Mouse (Mus musculus) hindbrain, postnatal 0 days (tissue): ENCODE results near the gene Itga2b. TPM values are rescaled to one million over a fixed set of nuclear protein-coding genes. Genes with fewer than 3 reads are reported as not detected.
A peak's percentile ranks its signal among the peaks of the same experiment; 100 is the strongest.

ENCODE experiments used
- ATAC-seq: fragments of 200-750 bp; cut with Nextera tagmentation; 2 replicates; pipeline ENCODE4 v1.8.0; 2017; ENCODE audit warnings: mild to moderate bottlenecking, moderate TSS enrichment, moderate library complexity
- DNase-seq: peaks from one replicate; pipeline ENCODE4 v3.0.0-alpha.2; 2015; ENCODE audit warnings: low spot score
- H3K27ac ChIP-seq: fragments of 300-500 bp; sonication (generic); 2 replicates; pipeline ENCODE4 v1.5.1; 2014; ENCODE audit warnings: mild to moderate bottlenecking
- H3K27me3 ChIP-seq: fragments of 300-500 bp; sonication (generic); 2 replicates; pipeline ENCODE4 v1.6.1; 2014; ENCODE audit warnings: low read length, mixed read lengths; ENCODE audit not compliant: insufficient read depth
- H3K36me3 ChIP-seq: fragments of 300-500 bp; sonication (generic); 2 replicates; pipeline ENCODE4 v1.6.1; 2014; ENCODE audit warnings: low read length, mixed read lengths; ENCODE audit not compliant: insufficient read depth
- H3K4me1 ChIP-seq: fragments of 300-500 bp; sonication (generic); 2 replicates; pipeline ENCODE4 v1.6.1; 2014; ENCODE audit warnings: antibody characterized with exemption, low read length, mixed read lengths; ENCODE audit not compliant: insufficient read depth
- H3K4me2 ChIP-seq: fragments of 300-500 bp; sonication (generic); 2 replicates; pipeline ENCODE4 v1.6.1; 2014; ENCODE audit warnings: low read depth, mild to moderate bottlenecking, low read length, moderate library complexity, mixed read lengths
- H3K4me3 ChIP-seq: fragments of 300-500 bp; sonication (generic); 2 replicates; pipeline ENCODE4 v1.5.1; 2014; ENCODE audit warnings: low read length
- H3K9ac ChIP-seq: fragments of 300-500 bp; sonication (generic); replicated peaks from 2 replicates; pipeline ENCODE4 v1.6.1; 2014; ENCODE audit warnings: mild to moderate bottlenecking, low read length, moderate library complexity, mixed read lengths
- H3K9me3 ChIP-seq: fragments of 300-500 bp; sonication (generic); 2 replicates; pipeline ENCODE4 v1.6.1; 2016; ENCODE audit warnings: low read length, mixed read lengths
- CTCF ChIP-seq: IDR thresholded peaks from 2 replicates; pipeline ENCODE4 v1.5.1; 2016; ENCODE audit warnings: antibody characterized with exemption, control low read depth, low read depth
- WGBS: fragments of 180-500 bp; shearing (Covaris S2); extraction: QIAGEN DNeasy Blood & Tissue Kit; methylation state at CpG from one replicate; pipeline ENCODE4 v1.1.7; 2014; 5-methylcytosine and 5-hydroxymethylcytosine counted together
- polyA plus RNA-seq: library from polyadenylated mRNA; unstranded; fragments of >200 nt; fragmentation: Nextera tagmentation; extraction: Ambion mirVana; gene quantifications from 2 replicates; pipeline ENCODE4 v1.2.1, GENCODE M21; 2015
- total RNA-seq: library from RNA; depleted of rRNA; stranded (reverse); fragments of >200 nt; gene quantifications from 2 replicates; pipeline ENCODE4 v1.2.3, GENCODE M21; 2014

Gene Itga2b
- total and polyA plus RNA-seq, 2 experiments from 2014 or later: 3.5 to 13.7 TPM

- ATAC-seq (no peak), DNase-seq (peak; percentile 36)
- 66% methylated on average over 6 of the region's 6 CpGs for WGBS
- Histone ChIP-seq H3K9me3 (no peaks in the 10 kb centered on the region), H3K4me1 (peaks cover 21% of the 10 kb centered on the region), H3K36me3 (peaks cover 17% of the 10 kb centered on the region), H3K4me3 (no peak overlapping the region), H3K4me2 (no peak overlapping the region), H3K9ac (0 out of 2 replicates have a peak overlapping the region, but pooled peaks have one; percentile 21), H3K27me3 (no peaks in the 10 kb centered on the region), H3K27ac (peak overlapping the region; percentile 32; the same call in 1 of the 2 replicates)
- TF ChIP-seq CTCF: no peak
Measured at GRCm38 (mm10) chr11:102432896-102433295, 37.0 kb downstream of the Itga2b start.

DNA sequence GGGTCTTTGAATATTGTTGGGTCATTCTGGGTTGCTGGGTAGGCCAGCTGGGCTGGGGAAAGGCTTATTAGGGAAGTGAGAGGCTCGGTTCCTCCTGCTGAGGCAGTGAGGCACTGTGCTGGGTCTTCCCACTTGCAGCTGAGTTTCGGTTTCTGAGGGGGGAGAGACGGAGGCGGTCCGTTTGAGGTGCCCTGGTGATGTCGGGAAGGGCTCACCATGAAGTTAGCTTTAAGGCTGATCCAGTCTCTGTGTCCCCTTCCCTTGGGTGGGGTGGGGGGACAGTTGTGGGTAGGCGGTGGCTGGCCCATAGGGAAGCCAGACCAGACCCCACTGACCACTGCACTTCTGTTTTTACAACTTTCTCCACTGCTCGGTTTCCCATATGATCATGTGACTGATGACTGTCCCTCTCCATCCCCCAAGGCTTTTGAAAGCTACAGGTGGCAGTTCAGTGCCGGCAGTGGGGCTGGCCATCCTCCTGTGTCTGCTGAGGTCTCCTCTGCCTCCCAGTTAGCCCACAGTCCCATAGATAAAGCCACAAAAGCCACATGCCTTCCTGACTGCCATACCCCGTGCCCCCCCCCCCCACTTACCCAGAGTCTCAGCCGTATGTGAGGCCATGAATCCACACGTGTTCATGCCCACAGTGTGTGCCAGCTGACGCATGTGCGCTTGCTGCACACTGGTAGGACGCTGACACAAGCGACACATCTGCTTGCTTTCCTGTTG lies 37.6 kb downstream of the Itga2b start:
- 47% methylated on average over 16 of the region's 16 CpGs for WGBS
- Histone ChIP-seq H3K4me3 (no peak overlapping the region), H3K9ac (no peak overlapping the region), H3K27me3 (no peaks in the 10 kb centered on the region), H3K9me3 (no peaks in the 10 kb centered on the region), H3K4me1 (peaks cover 16% of the 10 kb centered on the region), H3K36me3 (peaks cover 17% of the 10 kb centered on the region), H3K4me2 (no peak overlapping the region), H3K27ac (no peak overlapping the region)
- DNase-seq (no peak), ATAC-seq (no peak)
- TF ChIP-seq CTCF: no peak

DNA sequence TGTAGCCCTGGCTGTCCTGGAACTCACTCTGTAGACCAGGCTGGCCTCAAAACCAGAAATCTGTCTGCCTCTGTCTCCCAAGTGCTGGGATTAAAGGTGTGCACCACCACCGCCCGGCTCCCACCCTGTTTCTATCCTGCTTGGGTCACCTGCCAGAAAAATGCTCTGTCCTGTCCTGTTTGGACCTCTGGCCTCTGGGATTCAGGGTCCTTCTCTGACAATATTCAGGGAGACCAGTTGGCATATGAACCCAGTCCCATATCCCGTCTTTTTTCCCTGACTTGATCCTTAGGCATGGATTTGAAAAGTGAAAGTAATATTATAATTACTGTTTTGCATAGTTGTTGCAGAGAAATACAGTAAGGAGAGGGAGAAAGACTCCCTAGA lies 38.2 kb downstream of the Itga2b start:
- Histone ChIP-seq H3K27ac (no peak overlapping the region), H3K9ac (no peak overlapping the region), H3K9me3 (no peaks in the 10 kb centered on the region), H3K4me2 (no peak overlapping the region), H3K36me3 (peaks cover 17% of the 10 kb centered on the region), H3K27me3 (no peaks in the 10 kb centered on the region), H3K4me3 (no peak overlapping the region), H3K4me1 (peaks cover 16% of the 10 kb centered on the region)
- no peak for TF ChIP-seq CTCF
- DNase-seq (no peak), ATAC-seq (no peak)
- WGBS: 75% methylated on average over 3 of the region's 3 CpGs

DNA sequence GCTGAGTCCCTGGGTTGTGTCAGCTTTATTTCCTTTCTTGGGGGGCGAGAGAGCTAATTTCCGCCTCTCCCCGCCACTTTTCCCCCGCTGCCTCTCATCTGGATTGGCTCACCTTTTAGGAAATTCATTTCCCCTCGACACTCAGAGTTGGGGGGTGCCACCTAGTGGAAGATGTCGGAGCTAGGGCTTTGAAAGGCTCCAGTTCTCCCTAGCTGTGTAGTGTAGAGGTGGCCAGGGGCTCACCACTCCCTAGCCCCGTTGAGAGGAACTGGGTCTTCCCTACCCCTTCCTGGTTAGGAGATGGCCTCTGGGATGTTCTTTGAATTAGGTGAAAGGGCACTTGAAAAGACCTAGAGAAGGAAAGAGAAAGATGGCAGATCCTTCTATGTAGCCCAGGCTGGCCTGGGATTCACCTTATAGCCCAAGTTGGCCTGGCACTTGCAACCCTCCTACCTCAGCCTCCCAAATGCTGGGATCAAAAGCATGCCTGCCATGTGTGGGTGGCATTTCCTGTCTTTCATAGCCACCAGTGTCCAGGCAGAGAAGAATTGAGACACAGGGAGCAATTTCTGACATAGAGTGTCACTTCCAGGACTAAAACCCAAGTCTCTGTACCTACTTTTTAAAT lies 38.8 kb downstream of the Itga2b start:
- H3K27ac ChIP-seq: peak overlapping the region; percentile 70
- 0% methylated on average over 7 of the region's 7 CpGs for WGBS
- peak overlapping the region; percentile 92 for H3K4me2 ChIP-seq
- peaks cover 16% of the 10 kb centered on the region for H3K4me1 ChIP-seq
- peak; percentile 90 for DNase-seq
- no peaks in the 10 kb centered on the region for H3K9me3 ChIP-seq
- H3K4me3 ChIP-seq: peak overlapping the region; percentile 56
- peak; percentile 30; the same call in 1 of the 2 replicates for ATAC-seq
- H3K36me3 ChIP-seq: peaks cover 13% of the 10 kb centered on the region
- peak; percentile 82 for TF ChIP-seq CTCF
- peak overlapping the region; percentile 64 for H3K9ac ChIP-seq
- H3K27me3 ChIP-seq: no peaks in the 10 kb centered on the region

- peaks cover 7% of the 10 kb centered on the region for H3K36me3 ChIP-seq
- peaks cover 16% of the 10 kb centered on the region for H3K4me1 ChIP-seq
- no peaks in the 10 kb centered on the region for H3K27me3 ChIP-seq
- H3K4me3 ChIP-seq: peak within 1 kb of the TSS; percentile 56
- WGBS: under 1% methylated on average over 29 of the region's 29 CpGs
- H3K4me2 ChIP-seq: peak within 1 kb of the TSS; percentile 92
- DNase-seq (peak; percentile 96), ATAC-seq (peak; percentile 92)
- H3K27ac ChIP-seq: peak within 1 kb of the TSS; percentile 70
- peak within 1 kb of the TSS; percentile 64 for H3K9ac ChIP-seq
- H3K9me3 ChIP-seq: no peaks in the 10 kb centered on the region
- no peak for TF ChIP-seq CTCF
Measured at GRCm38 (mm10) chr11:102430121-102431017, 39.6 kb downstream of the Itga2b start, which contains the start of gene Grn. Gene Grn, plus strand, starts transcription at chr11:102430315.

GRCm38 (mm10) chr11:102429551-102429950 lies 40.4 kb downstream of the Itga2b start:
- Histone ChIP-seq H3K4me1 (peaks cover 16% of the 10 kb centered on the region), H3K9ac (peak overlapping the region; percentile 64), H3K9me3 (no peaks in the 10 kb centered on the region), H3K27me3 (no peaks in the 10 kb centered on the region), H3K36me3 (no peaks in the 10 kb centered on the region; the same call in 1 of the 2 replicates), H3K4me3 (peak overlapping the region; percentile 56), H3K4me2 (peak overlapping the region; percentile 92), H3K27ac (peak overlapping the region; percentile 41; the same call in 1 of the 2 replicates)
- TF ChIP-seq CTCF: no peak
- DNase-seq (no peak), ATAC-seq (no peak)
- 40% methylated on average over 3 of the region's 3 CpGs for WGBS
